9 mouse cellular contexts compared by ENCODE assay signal in the genomic region with DNA sequence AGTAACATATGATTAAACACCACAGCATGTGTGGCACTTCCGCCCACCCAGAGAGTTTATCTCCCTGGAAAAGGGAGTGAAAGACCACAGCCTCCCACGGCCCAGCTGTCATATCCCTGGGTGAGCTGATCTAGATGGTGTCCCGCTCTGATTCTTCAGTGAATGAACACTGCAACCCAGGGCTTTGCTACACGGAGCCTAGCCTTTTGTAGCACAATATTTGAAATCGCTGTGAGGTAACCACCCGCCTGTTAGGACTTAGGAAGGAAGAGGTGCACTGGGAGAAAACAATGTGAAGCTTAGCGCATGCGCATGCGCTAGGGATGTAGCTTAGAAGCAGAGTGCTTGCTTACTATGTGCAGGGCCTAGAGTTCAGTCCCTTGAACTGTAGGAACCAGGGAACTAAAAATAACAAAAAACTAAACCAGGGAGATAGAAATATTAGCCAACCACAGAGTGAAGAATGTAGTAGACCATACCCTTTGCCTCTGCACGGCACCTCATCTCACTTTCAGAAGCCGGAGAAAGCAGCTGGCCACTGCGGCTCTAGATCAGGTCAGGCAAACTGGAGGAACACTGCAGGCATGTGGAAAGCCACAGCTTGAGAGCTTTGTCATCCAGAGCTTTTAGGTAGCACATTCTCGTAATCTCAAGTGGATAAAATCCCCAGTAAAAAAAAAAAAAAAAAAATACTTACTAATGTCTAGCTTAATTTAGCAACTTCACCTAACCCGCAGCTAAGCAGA. TPM values are rescaled to one million over a fixed set of nuclear protein-coding genes. Genes with fewer than 3 reads are reported as not detected.
DNase-seq lines count a peak whose midpoint lies in the region; ATAC-seq and TF ChIP-seq lines count a peak whose summit lies in the region.
"Had no signal": no experiment of that assay in that cellular context is flagged by ENCODE, and none has a peak within 500 bp of the region (broad histone marks: within the 10 kb centered on the region; RNA-seq: fewer than 3 reads in every experiment).

No protein-coding gene starts in this region.

- intact Hi-C loops in heart, postnatal 25 days (cut with DNase I) = no loop called here

- H3K4me2 ChIP-seq in lung, embryonic 15.5 days = no peak overlapping the region
- H3K4me2 ChIP-seq in hindbrain, embryonic 11.5 days (replicated peaks; ENCODE audit: low read depth, low read length) = no peak overlapping the region
- no peak overlapping the region for H3K4me2 ChIP-seq in hindbrain, postnatal 0 days (ENCODE audit: low read depth, low read length)

- H3K27me3 ChIP-seq in lung, embryonic 15.5 days = no peaks in the 10 kb centered on the region
- H3K27me3 ChIP-seq in hindbrain, embryonic 11.5 days (ENCODE audit: control insufficient read depth, insufficient read depth, low read length) = no peaks in the 10 kb centered on the region
- no peaks in the 10 kb centered on the region for H3K27me3 ChIP-seq in hindbrain, postnatal 0 days (ENCODE audit: insufficient read depth, low read length)
- H3K27me3 ChIP-seq: CH12.LX had no signal

- ATAC-seq in hematopoietic stem cell, adult 5-6 weeks (replicated peaks in 1 of 2; ENCODE audit: insufficient read depth in 1 of 2, low FRiP score in 2 of 2, low TSS enrichment in 1 of 2, low read depth in 1 of 2, poor library complexity in 2 of 2, severe bottlenecking in 2 of 2) = peak; percentile 50 to 60; a peak in 2 of 4 replicates
- ATAC-seq in lung, embryonic 15.5 days (ENCODE audit: borderline replicate concordance, extremely low read depth, low FRiP score, low TSS enrichment) = no peak
- no peak for ATAC-seq in hindbrain, embryonic 11.5 days (ENCODE audit: low FRiP score)
- no peak for ATAC-seq in hindbrain, postnatal 0 days

- no peak overlapping the region for H3K4me3 ChIP-seq in lung, embryonic 15.5 days
- no peak overlapping the region for H3K4me3 ChIP-seq in hindbrain, embryonic 11.5 days (ENCODE audit: low read depth, low read length)
- H3K4me3 ChIP-seq in hindbrain, postnatal 0 days (ENCODE audit: low read length) = no peak overlapping the region

- H3K27ac ChIP-seq in lung, embryonic 15.5 days = peak overlapping the region; percentile 22
- no peak overlapping the region for H3K27ac ChIP-seq in hindbrain, embryonic 11.5 days (ENCODE audit: low read depth, low read length)
- no peak overlapping the region for H3K27ac ChIP-seq in hindbrain, postnatal 0 days

- peak; percentile 97 for DNase-seq in heart, adult 11 months
- DNase-seq in heart, postnatal 25 days (ENCODE audit: low spot score) = no peak
- DNase-seq in brain, adult 2 months (ENCODE audit: low read depth, low spot score) = peak; percentile 91
- no peak for DNase-seq in hindbrain, embryonic 11.5 days (ENCODE audit: low spot score)
- DNase-seq in hindbrain, postnatal 0 days (ENCODE audit: low spot score) = no peak
- DNase-seq in adrenal gland, postnatal 25 days = no peak

- H3K9me3 ChIP-seq in lung, embryonic 15.5 days = no peaks in the 10 kb centered on the region
- no peaks in the 10 kb centered on the region for H3K9me3 ChIP-seq in hindbrain, embryonic 11.5 days (ENCODE audit: control insufficient read depth, low read length)
- H3K9me3 ChIP-seq in hindbrain, postnatal 0 days (ENCODE audit: low read length) = no peaks in the 10 kb centered on the region

- no peak for TF ChIP-seq CTCF in hindbrain, postnatal 0 days (IDR thresholded peaks at IDR 0.05; ENCODE audit: low read depth)

- 57% methylated on average over 14 of the region's 14 CpGs for WGBS in lung, embryonic 15.5 days
- 70% methylated on average over 14 of the region's 14 CpGs for WGBS in hindbrain, embryonic 11.5 days
- 64% methylated on average over 14 of the region's 14 CpGs for WGBS in hindbrain, postnatal 0 days

- H3K36me3 ChIP-seq in lung, embryonic 15.5 days = no peaks in the 10 kb centered on the region
- H3K36me3 ChIP-seq in hindbrain, embryonic 11.5 days (ENCODE audit: control insufficient read depth, insufficient read depth, low read length) = no peaks in the 10 kb centered on the region
- H3K36me3 ChIP-seq in hindbrain, postnatal 0 days (ENCODE audit: insufficient read depth, low read length) = no peaks in the 10 kb centered on the region

- no peak overlapping the region for H3K9ac ChIP-seq in lung, embryonic 15.5 days
- no peak overlapping the region for H3K9ac ChIP-seq in hindbrain, embryonic 11.5 days (ENCODE audit: low read depth, low read length)
- no peak overlapping the region for H3K9ac ChIP-seq in hindbrain, postnatal 0 days (replicated peaks; ENCODE audit: low read length)

- peaks cover 17% of the 10 kb centered on the region; the same call in 1 of the 2 replicates for H3K4me1 ChIP-seq in lung, embryonic 15.5 days
- H3K4me1 ChIP-seq in hindbrain, embryonic 11.5 days (replicated peaks; ENCODE audit: control insufficient read depth, insufficient read depth, low read length) = no peaks in the 10 kb centered on the region
- H3K4me1 ChIP-seq in hindbrain, postnatal 0 days (ENCODE audit: insufficient read depth, low read length) = no peaks in the 10 kb centered on the region

RNA-seq across cellular contexts. Expression of a gene that starts 17.4 kb away (rescaled TPM):
- total RNA-seq in heart, postnatal 25 days (2021) = 100 to 1,000 TPM; 104 to 105 TPM
- total RNA-seq in hematopoietic stem cell, adult 5-6 weeks (2017) = 89.7 and 89.9 TPM in 2 replicates
- 40.7 and 43.5 TPM in 2 replicates for polyA plus RNA-seq in lung, embryonic 15.5 days (2015; fragmentation: Nextera tagmentation; extraction: Ambion mirVana)
- polyA plus RNA-seq in hindbrain, embryonic 11.5 days (2014; fragmentation: Nextera tagmentation; extraction: Ambion mirVana) = 57.7 and 60.7 TPM in 2 replicates
- total RNA-seq in hindbrain, postnatal 0 days (2014; rRNA removed) = 44.1 and 44.3 TPM in 2 replicates
- polyA plus RNA-seq in hindbrain, postnatal 0 days (2015; fragmentation: Nextera tagmentation; extraction: Ambion mirVana) = 30.2 and 30.8 TPM in 2 replicates
- total RNA-seq in adrenal gland, postnatal 25 days (2021) = 85.1 and 89.3 TPM in 2 replicates

RNA-seq across cellular contexts. Expression of a gene that starts 18.3 kb away (rescaled TPM):
- 10 to 100 TPM; 48.8 to 55.6 TPM for total RNA-seq in heart, postnatal 25 days (2021)
- total RNA-seq in hematopoietic stem cell, adult 5-6 weeks (2017) = 32.2 and 34.3 TPM in 2 replicates
- polyA plus RNA-seq in lung, embryonic 15.5 days (2015; fragmentation: Nextera tagmentation; extraction: Ambion mirVana) = 34.8 and 39.1 TPM in 2 replicates
- polyA plus RNA-seq in hindbrain, embryonic 11.5 days (2014; fragmentation: Nextera tagmentation; extraction: Ambion mirVana) = 55.2 and 57.8 TPM in 2 replicates
- total RNA-seq in hindbrain, postnatal 0 days (2014; rRNA removed) = 18.3 and 33.9 TPM in 2 replicates
- 68.1 and 70.2 TPM in 2 replicates for polyA plus RNA-seq in hindbrain, postnatal 0 days (2015; fragmentation: Nextera tagmentation; extraction: Ambion mirVana)
- total RNA-seq in adrenal gland, postnatal 25 days (2021) = 18.3 and 25.8 TPM in 2 replicates

Comparison
In these comparisons a context has a peak if more than half of its experiments do, and no peak if none do; other contexts are left out.
1. DNase-seq: peak in heart, adult 11 months (single experiment) and brain, adult 2 months (single experiment); none in heart, postnatal 25 days (single experiment), hindbrain, embryonic 11.5 days (single experiment), hindbrain, postnatal 0 days (single experiment) and adrenal gland, postnatal 25 days (single experiment).
2. ATAC-seq: peak in hematopoietic stem cell, adult 5-6 weeks (2 of 2); none in lung, embryonic 15.5 days (single experiment), hindbrain, embryonic 11.5 days (single experiment) and hindbrain, postnatal 0 days (single experiment).